Mouse (Mus musculus): ENCODE measurements at regions not wholly inside any gene's neighbourhood (a gene's known extent, or its start where the extent isn't known, plus 50 kb on each side); places are given as distances from the start of the nearest gene placed in this dataset.

- Histone ChIP-seq H3K27me3 (ENCODE audit: control insufficient read depth, insufficient read depth, low read length) (no peaks in the 10 kb centered on the region), H3K9ac (ENCODE audit: low read depth, low read length) (no peak overlapping the region), H3K4me1 (ENCODE audit: control insufficient read depth, insufficient read depth, low read length) (no peaks in the 10 kb centered on the region), H3K4me3 (no peak overlapping the region), H3K36me3 (ENCODE audit: control insufficient read depth, insufficient read depth, low read length) (no peaks in the 10 kb centered on the region), H3K79me2 (replicated peaks; ENCODE audit: control insufficient read depth, insufficient read depth, low read length) (no peaks in the 10 kb centered on the region), H3K27ac (no peak overlapping the region)
- intact Hi-C loops (cut with DNase I), result no loop called here
- TF ChIP-seq CTCF (IDR thresholded peaks at IDR 0.05) (no peak), POLR2A (IDR thresholded peaks at IDR 0.05; ENCODE audit: insufficient read depth, low read depth, low read length) (no peak), EP300 (IDR thresholded peaks at IDR 0.05; ENCODE audit: insufficient read depth, low read depth, low read length) (no peak)
- DNase-seq, result no peak
- WGBS, result 98% methylated on average over 3 of the region's 3 CpGs
Observed at GRCm38 (mm10) chr15:62244819-62245218, 1322.0 kb upstream of the A1bg start.

- Histone ChIP-seq H3K4me1 (ENCODE audit: control insufficient read depth, insufficient read depth, low read length) (no peaks in the 10 kb centered on the region; the same call in 1 of the 2 replicates), H3K9ac (ENCODE audit: low read depth, low read length) (no peak overlapping the region), H3K79me2 (replicated peaks; ENCODE audit: control insufficient read depth, insufficient read depth, low read length) (no peaks in the 10 kb centered on the region), H3K27me3 (ENCODE audit: control insufficient read depth, insufficient read depth, low read length) (no peaks in the 10 kb centered on the region), H3K36me3 (ENCODE audit: control insufficient read depth, insufficient read depth, low read length) (no peaks in the 10 kb centered on the region), H3K4me3 (no peak overlapping the region), H3K27ac (no peak overlapping the region)
- intact Hi-C loops (cut with DNase I), result no loop called here
- WGBS, result 94% methylated on average over 3 of the region's 3 CpGs
- no peak for DNase-seq
- TF ChIP-seq EP300 (IDR thresholded peaks at IDR 0.05; ENCODE audit: insufficient read depth, low read depth, low read length), result no peak
- no peak for TF ChIP-seq CTCF (IDR thresholded peaks at IDR 0.05)
- no peak for TF ChIP-seq POLR2A (IDR thresholded peaks at IDR 0.05; ENCODE audit: insufficient read depth, low read depth, low read length)
Observed at GRCm38 (mm10) chr15:62240031-62240430, 1317.2 kb upstream of the A1bg start.

- TF ChIP-seq POLR2A (IDR thresholded peaks at IDR 0.05; ENCODE audit: insufficient read depth, low read depth, low read length) (no peak), EP300 (IDR thresholded peaks at IDR 0.05; ENCODE audit: insufficient read depth, low read depth, low read length) (no peak), CTCF (IDR thresholded peaks at IDR 0.05) (no peak)
- Histone ChIP-seq H3K27me3 (ENCODE audit: control insufficient read depth, insufficient read depth, low read length) (no peaks in the 10 kb centered on the region), H3K27ac (no peak overlapping the region), H3K9ac (ENCODE audit: low read depth, low read length) (no peak overlapping the region), H3K36me3 (ENCODE audit: control insufficient read depth, insufficient read depth, low read length) (no peaks in the 10 kb centered on the region), H3K4me1 (ENCODE audit: control insufficient read depth, insufficient read depth, low read length) (no peaks in the 10 kb centered on the region; the same call in 1 of the 2 replicates), H3K79me2 (replicated peaks; ENCODE audit: control insufficient read depth, insufficient read depth, low read length) (no peaks in the 10 kb centered on the region), H3K4me3 (no peak overlapping the region)
- intact Hi-C loops (cut with DNase I), result no loop called here
- WGBS, result 76% methylated on average over 5 of the region's 5 CpGs
- DNase-seq, result no peak
Observed at GRCm38 (mm10) chr15:62238503-62239045, 1315.8 kb upstream of the A1bg start.

GRCm38 (mm10) chr15:62236056-62236455 lies 1313.2 kb upstream of the A1bg start:
- intact Hi-C loops (cut with DNase I), result no loop called here
- TF ChIP-seq POLR2A (IDR thresholded peaks at IDR 0.05; ENCODE audit: insufficient read depth, low read depth, low read length) (no peak), EP300 (IDR thresholded peaks at IDR 0.05; ENCODE audit: insufficient read depth, low read depth, low read length) (no peak), CTCF (IDR thresholded peaks at IDR 0.05) (no peak)
- DNase-seq, result peak in 1 of 2 experiments; percentile 21
- H3K27me3 ChIP-seq (ENCODE audit: control insufficient read depth, insufficient read depth, low read length), result no peaks in the 10 kb centered on the region
- H3K36me3 ChIP-seq (ENCODE audit: control insufficient read depth, insufficient read depth, low read length), result no peaks in the 10 kb centered on the region
- no peak overlapping the region for H3K9ac ChIP-seq (ENCODE audit: low read depth, low read length)
- no peaks in the 10 kb centered on the region; the same call in 1 of the 2 replicates for H3K4me1 ChIP-seq (ENCODE audit: control insufficient read depth, insufficient read depth, low read length)
- H3K4me3 ChIP-seq, result no peak overlapping the region
- no peak overlapping the region for H3K27ac ChIP-seq
- no peaks in the 10 kb centered on the region for H3K79me2 ChIP-seq (replicated peaks; ENCODE audit: control insufficient read depth, insufficient read depth, low read length)
- 64% methylated on average over 2 of the region's 2 CpGs for WGBS

GRCm38 (mm10) chr15:62234182-62234760 lies 1311.5 kb upstream of the A1bg start:
- no peaks in the 10 kb centered on the region for H3K27me3 ChIP-seq (ENCODE audit: control insufficient read depth, insufficient read depth, low read length)
- no peak for TF ChIP-seq EP300 (IDR thresholded peaks at IDR 0.05; ENCODE audit: insufficient read depth, low read depth, low read length)
- no peak for TF ChIP-seq CTCF (IDR thresholded peaks at IDR 0.05)
- TF ChIP-seq POLR2A (IDR thresholded peaks at IDR 0.05; ENCODE audit: insufficient read depth, low read depth, low read length), result no peak
- H3K9ac ChIP-seq (ENCODE audit: low read depth, low read length), result no peak overlapping the region
- intact Hi-C loops (cut with DNase I), result no loop called here
- no peak overlapping the region for H3K27ac ChIP-seq
- no peak overlapping the region for H3K4me3 ChIP-seq
- WGBS, result 98% methylated on average over 4 of the region's 4 CpGs
- DNase-seq, result no peak
- H3K79me2 ChIP-seq (replicated peaks; ENCODE audit: control insufficient read depth, insufficient read depth, low read length), result no peaks in the 10 kb centered on the region
- H3K36me3 ChIP-seq (ENCODE audit: control insufficient read depth, insufficient read depth, low read length), result no peaks in the 10 kb centered on the region
- H3K4me1 ChIP-seq (ENCODE audit: control insufficient read depth, insufficient read depth, low read length), result peaks cover 6% of the 10 kb centered on the region

GRCm38 (mm10) chr15:62233154-62233553 lies 1310.3 kb upstream of the A1bg start:
- H3K79me2 ChIP-seq (replicated peaks; ENCODE audit: control insufficient read depth, insufficient read depth, low read length), result no peaks in the 10 kb centered on the region
- no peak overlapping the region for H3K27ac ChIP-seq
- TF ChIP-seq EP300 (IDR thresholded peaks at IDR 0.05; ENCODE audit: insufficient read depth, low read depth, low read length), result no peak
- TF ChIP-seq CTCF (IDR thresholded peaks at IDR 0.05), result no peak
- no peak for TF ChIP-seq POLR2A (IDR thresholded peaks at IDR 0.05; ENCODE audit: insufficient read depth, low read depth, low read length)
- no peak overlapping the region for H3K4me3 ChIP-seq
- H3K4me1 ChIP-seq (ENCODE audit: control insufficient read depth, insufficient read depth, low read length), result peaks cover 6% of the 10 kb centered on the region
- intact Hi-C loops (cut with DNase I), result no loop called here
- no peaks in the 10 kb centered on the region for H3K27me3 ChIP-seq (ENCODE audit: control insufficient read depth, insufficient read depth, low read length)
- H3K9ac ChIP-seq (ENCODE audit: low read depth, low read length), result no peak overlapping the region
- 88% methylated on average over 8 of the region's 8 CpGs for WGBS
- no peaks in the 10 kb centered on the region for H3K36me3 ChIP-seq (ENCODE audit: control insufficient read depth, insufficient read depth, low read length)
- no peak for DNase-seq

All from heart, adult 2 months (tissue).